Mouse (Mus musculus) lung, embryonic 14.5 days (tissue): Measurements from ENCODE around the gene Mrps16. TPM values are rescaled to one million over a fixed set of nuclear protein-coding genes. Genes with fewer than 3 reads are reported as not detected.

Source experiments
- ATAC-seq: fragments of 200-750 bp; cut with Nextera tagmentation; 2 replicates; pipeline ENCODE4 v1.8.0; 2017; ENCODE audit warnings: mild to moderate bottlenecking, moderate TSS enrichment, moderate library complexity; ENCODE audit not compliant: insufficient read depth
- DNase-seq: peaks from one replicate; pipeline ENCODE4 v3.0.0-alpha.2; 2015
- H3K27ac ChIP-seq: fragments of 300-500 bp; sonication (generic); 2 replicates; pipeline ENCODE4 v1.5.1; 2014; ENCODE audit warnings: low read depth, mild to moderate bottlenecking, moderate library complexity
- H3K27me3 ChIP-seq: fragments of 300-500 bp; sonication (generic); 2 replicates; pipeline ENCODE4 v1.6.1; 2014; ENCODE audit warnings: low read length, control low read depth; ENCODE audit not compliant: insufficient read depth
- H3K36me3 ChIP-seq: fragments of 300-500 bp; sonication (generic); 2 replicates; pipeline ENCODE4 v1.6.1; 2014; ENCODE audit warnings: control low read depth; ENCODE audit not compliant: insufficient read depth
- H3K4me1 ChIP-seq: fragments of 300-500 bp; sonication (generic); 2 replicates; pipeline ENCODE4 v1.6.1; 2014; ENCODE audit warnings: antibody characterized with exemption, control low read depth; ENCODE audit not compliant: insufficient read depth
- H3K4me2 ChIP-seq: fragments of 300-500 bp; sonication (generic); 2 replicates; pipeline ENCODE4 v1.6.1; 2014; ENCODE audit warnings: mild to moderate bottlenecking
- H3K4me3 ChIP-seq: fragments of 300-500 bp; sonication (generic); 2 replicates; pipeline ENCODE4 v1.5.1; 2014; ENCODE audit warnings: low read depth, low read length
- H3K9ac ChIP-seq: fragments of 300-500 bp; sonication (generic); 2 replicates; pipeline ENCODE4 v1.6.1; 2014
- H3K9me3 ChIP-seq: fragments of 300-500 bp; sonication (generic); 2 replicates; pipeline ENCODE4 v1.6.1; 2016; ENCODE audit warnings: low read depth, low read length, control low read depth
- CTCF ChIP-seq: IDR thresholded peaks from 2 replicates; pipeline ENCODE4 v1.5.1; 2016; ENCODE audit warnings: antibody characterized with exemption, low read depth
- WGBS: fragments of 180-500 bp; shearing (Covaris S2); extraction: QIAGEN DNeasy Blood & Tissue Kit; methylation state at CpG from one replicate; pipeline ENCODE4 v1.1.7; 2014; 5-methylcytosine and 5-hydroxymethylcytosine counted together
- polyA plus RNA-seq: library from polyadenylated mRNA; unstranded; fragments of >200 nt; fragmentation: Nextera tagmentation; extraction: Ambion mirVana; gene quantifications from 2 replicates; pipeline ENCODE4 v1.2.1, GENCODE M21; 2014

The Mrps16 gene
- polyA plus RNA-seq, 1 experiment from 2014 or later: 93.5 TPM

- Histone ChIP-seq H3K4me1 (peaks cover 11% of the 10 kb centered on the region), H3K9me3 (no peaks in the 10 kb centered on the region), H3K36me3 (peaks cover 57% of the 10 kb centered on the region), H3K27ac (peak within 1 kb of the TSS; percentile 55), H3K27me3 (no peaks in the 10 kb centered on the region), H3K4me3 (peak within 1 kb of the TSS; percentile 61), H3K9ac (peak within 1 kb of the TSS; percentile 67), H3K4me2 (peak within 1 kb of the TSS; percentile 70)
- TF ChIP-seq CTCF: no peak
- DNase-seq (peak; percentile 98), ATAC-seq (peak; percentile 74)
- WGBS: under 1% methylated on average over 59 of the region's 59 CpGs
Observed at GRCm38 (mm10) chr14:20388441-20389129, 4.8 kb downstream of the Mrps16 start, which contains the start of gene Dnajc9. Gene Dnajc9 (minus strand): TSS chr14:20388910.

- H3K27ac ChIP-seq: no peak overlapping the region
- no peak overlapping the region for H3K9ac ChIP-seq
- no peak for TF ChIP-seq CTCF
- ATAC-seq (no peak), DNase-seq (no peak)
- H3K36me3 ChIP-seq: peaks cover 67% of the 10 kb centered on the region
- H3K4me3 ChIP-seq: no peak overlapping the region
- no peaks in the 10 kb centered on the region for H3K27me3 ChIP-seq
- H3K9me3 ChIP-seq: no peaks in the 10 kb centered on the region
- no peaks in the 10 kb centered on the region for H3K4me1 ChIP-seq
- H3K4me2 ChIP-seq: no peak overlapping the region
- WGBS: 86% methylated on average over 9 of the region's 9 CpGs
Observed at GRCm38 (mm10) chr14:20379753-20380430, 13.5 kb downstream of the Mrps16 start.

GRCm38 (mm10) chr14:20379087-20379640 is 14.3 kb downstream of the Mrps16 start:
- Histone ChIP-seq H3K4me3 (no peak overlapping the region), H3K36me3 (peaks cover 66% of the 10 kb centered on the region)

GRCm38 (mm10) chr14:20378313-20379061 is 14.9 kb downstream of the Mrps16 start:
- no peak overlapping the region for H3K27ac ChIP-seq
- peak; percentile 60; the same call in 1 of the 2 replicates for ATAC-seq

More at GRCm38 (mm10) chr14:20379087-20379640, 14.3 kb downstream of the Mrps16 start:
- WGBS: 56% methylated on average over 5 of the region's 5 CpGs
- DNase-seq (no peak), ATAC-seq (no peak)
- Histone ChIP-seq H3K4me2 (no peak overlapping the region), H3K4me1 (no peaks in the 10 kb centered on the region), H3K27me3 (no peaks in the 10 kb centered on the region), H3K27ac (no peak overlapping the region), H3K9me3 (no peaks in the 10 kb centered on the region), H3K9ac (no peak overlapping the region)
- no peak for TF ChIP-seq CTCF

GRCm38 (mm10) chr14:20377112-20377521 is 16.3 kb downstream of the Mrps16 start:
- no peaks in the 10 kb centered on the region for H3K9me3 ChIP-seq
- H3K4me1 ChIP-seq: no peaks in the 10 kb centered on the region
- DNase-seq (peak; percentile 86), ATAC-seq (peak; percentile 88)
- WGBS: 48% methylated on average over 4 of the region's 4 CpGs
- no peak overlapping the region for H3K4me2 ChIP-seq
- no peak for TF ChIP-seq CTCF
- no peaks in the 10 kb centered on the region for H3K27me3 ChIP-seq
- no peak overlapping the region for H3K9ac ChIP-seq
- no peak overlapping the region for H3K27ac ChIP-seq
- peaks cover 63% of the 10 kb centered on the region for H3K36me3 ChIP-seq
- H3K4me3 ChIP-seq: no peak overlapping the region

More at GRCm38 (mm10) chr14:20378313-20379061, 14.9 kb downstream of the Mrps16 start:
- peak; percentile 68 for DNase-seq
- H3K4me2 ChIP-seq: no peak overlapping the region
- TF ChIP-seq CTCF: peak; percentile 57
- no peaks in the 10 kb centered on the region for H3K9me3 ChIP-seq
- H3K4me3 ChIP-seq: no peak overlapping the region
- peaks cover 67% of the 10 kb centered on the region for H3K36me3 ChIP-seq
- no peak overlapping the region for H3K9ac ChIP-seq
- WGBS: 33% methylated on average over 13 of the region's 13 CpGs
- no peaks in the 10 kb centered on the region for H3K27me3 ChIP-seq
- no peaks in the 10 kb centered on the region for H3K4me1 ChIP-seq

- H3K27me3 ChIP-seq: no peaks in the 10 kb centered on the region
- no peaks in the 10 kb centered on the region for H3K9me3 ChIP-seq
- H3K4me2 ChIP-seq: no peak overlapping the region
- DNase-seq (no peak), ATAC-seq (no peak)
- H3K4me1 ChIP-seq: no peaks in the 10 kb centered on the region
- peaks cover 52% of the 10 kb centered on the region for H3K36me3 ChIP-seq
- H3K9ac ChIP-seq: no peak overlapping the region
- no peak overlapping the region for H3K27ac ChIP-seq
- WGBS: 78% methylated on average over 1 of the region's 1 CpGs
- TF ChIP-seq CTCF: no peak
- no peak overlapping the region for H3K4me3 ChIP-seq
Observed at GRCm38 (mm10) chr14:20371854-20372253, 21.6 kb downstream of the Mrps16 start.
